ENCODE assay signal across 11 mouse cellular contexts in the genomic region with DNA sequence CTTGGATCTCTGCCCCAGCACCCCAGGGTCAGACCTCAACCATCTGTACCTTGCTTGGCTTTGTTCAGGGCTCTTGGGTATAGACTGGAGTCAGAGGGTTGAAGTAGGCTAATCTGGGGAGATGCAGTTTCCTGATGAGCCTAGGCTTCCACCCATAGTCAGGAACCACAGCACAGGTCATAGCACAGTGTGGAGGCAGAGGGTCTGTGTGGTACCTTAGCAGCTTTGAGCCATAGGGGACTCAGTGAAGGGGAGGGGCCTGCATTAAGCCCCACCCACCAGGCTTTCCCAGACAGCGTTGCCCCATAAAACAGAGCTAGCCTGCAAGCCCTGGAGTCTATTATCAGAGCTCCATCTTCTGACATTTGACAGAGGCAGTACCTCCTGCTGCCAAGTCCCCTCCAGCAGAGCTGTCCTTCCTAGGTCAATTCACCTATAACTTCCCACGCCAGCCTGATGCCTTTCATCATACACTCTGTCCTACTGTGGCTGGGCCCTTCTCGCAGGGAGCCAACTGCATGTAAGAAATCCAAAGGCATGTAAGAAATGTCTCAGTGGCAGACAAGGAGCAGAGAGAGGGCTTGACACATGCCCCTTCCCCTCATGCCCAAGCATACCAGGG. TPM values are rescaled to one million over a fixed set of nuclear protein-coding genes. Genes with fewer than 3 reads are reported as not detected.
DNase-seq lines count a peak whose midpoint lies in the region; ATAC-seq and TF ChIP-seq lines count a peak whose summit lies in the region.
"Had no signal": no experiment of that assay in that cellular context is flagged by ENCODE, and none has a peak within 500 bp of the region (broad histone marks: within the 10 kb centered on the region; RNA-seq: fewer than 3 reads in every experiment).

No protein-coding gene starts in this region.

- H3K27me3 ChIP-seq in hindbrain, embryonic 15.5 days, result 0 out of 2 replicates have a peak, but pooled peaks cover 2% of the 10 kb centered on the region
- H3K27me3 ChIP-seq in midbrain, postnatal 0 days (ENCODE audit: insufficient read depth, low read length), result no peaks in the 10 kb centered on the region
- H3K27me3 ChIP-seq in liver, postnatal 0 days (ENCODE audit: insufficient read depth, low read length), result no peaks in the 10 kb centered on the region

- H3K4me3 ChIP-seq in hindbrain, embryonic 15.5 days, result no peak overlapping the region
- no peak overlapping the region for H3K4me3 ChIP-seq in midbrain, postnatal 0 days (ENCODE audit: low read depth, low read length)
- no peak overlapping the region for H3K4me3 ChIP-seq in liver, postnatal 0 days (ENCODE audit: low read depth, low read length)

- no peak for TF ChIP-seq EP300 in liver, postnatal 0 days (IDR thresholded peaks at IDR 0.05; ENCODE audit: low read depth)

- H3K27ac ChIP-seq in hindbrain, embryonic 15.5 days (replicated peaks), result peak overlapping the region; percentile 66
- H3K27ac ChIP-seq in midbrain, postnatal 0 days (ENCODE audit: low read depth, low read length), result no peak overlapping the region
- no peak overlapping the region for H3K27ac ChIP-seq in liver, postnatal 0 days (ENCODE audit: low read depth)

- WGBS in hindbrain, embryonic 15.5 days, result 44% methylated on average over 3 of the region's 3 CpGs
- WGBS in midbrain, postnatal 0 days, result 64% methylated on average over 3 of the region's 3 CpGs
- 65% methylated on average over 3 of the region's 3 CpGs for WGBS in liver, postnatal 0 days (ENCODE audit: insufficient replicate concordance)

- ATAC-seq in frontal cortex, adult (ENCODE audit: low TSS enrichment), result peak; percentile 38; the same call in 1 of the 2 replicates
- ATAC-seq in hindbrain, embryonic 15.5 days (ENCODE audit: low FRiP score, low read depth), result no peak
- ATAC-seq in midbrain, postnatal 0 days (ENCODE audit: low FRiP score), result no peak
- ATAC-seq in liver, postnatal 0 days, result no peak

- H3K9ac ChIP-seq in hindbrain, embryonic 15.5 days, result no peak overlapping the region
- 0 out of 2 replicates have a peak overlapping the region, but pooled peaks have one; percentile 5 for H3K9ac ChIP-seq in midbrain, postnatal 0 days (replicated peaks; ENCODE audit: low read length, poor library complexity, severe bottlenecking)
- H3K9ac ChIP-seq in liver, postnatal 0 days (replicated peaks), result no peak overlapping the region

- H3K9me3 ChIP-seq in hindbrain, embryonic 15.5 days, result no peaks in the 10 kb centered on the region
- H3K9me3 ChIP-seq in midbrain, postnatal 0 days (ENCODE audit: low read length), result no peaks in the 10 kb centered on the region
- no peaks in the 10 kb centered on the region for H3K9me3 ChIP-seq in liver, postnatal 0 days (ENCODE audit: low read length)

- no peaks in the 10 kb centered on the region for H3K36me3 ChIP-seq in hindbrain, embryonic 15.5 days
- no peaks in the 10 kb centered on the region for H3K36me3 ChIP-seq in midbrain, postnatal 0 days (ENCODE audit: insufficient read depth, low read length)
- no peaks in the 10 kb centered on the region for H3K36me3 ChIP-seq in liver, postnatal 0 days (replicated peaks; ENCODE audit: insufficient read depth, low read length)

- H3K4me2 ChIP-seq in hindbrain, embryonic 15.5 days, result 0 out of 2 replicates have a peak overlapping the region, but pooled peaks have one; percentile 2
- H3K4me2 ChIP-seq in midbrain, postnatal 0 days (ENCODE audit: low read depth, low read length, poor library complexity, severe bottlenecking), result no peak overlapping the region
- no peak overlapping the region for H3K4me2 ChIP-seq in liver, postnatal 0 days (ENCODE audit: low read depth, low read length)

- no peak for TF ChIP-seq CTCF in midbrain, postnatal 0 days (IDR thresholded peaks at IDR 0.05)
- TF ChIP-seq CTCF in liver, postnatal 0 days (IDR thresholded peaks at IDR 0.05; ENCODE audit: low read depth), result no peak

- DNase-seq in frontal cortex, adult 2 months (ENCODE audit: extremely low spot score in 1 of 2, low spot score in 1 of 2), result no peak
- peak; percentile 84 for DNase-seq in fat pad, adult 2 months (ENCODE audit: extremely low read depth, low read depth, low spot score)
- DNase-seq in midbrain, postnatal 0 days (ENCODE audit: low spot score), result no peak
- DNase-seq in right cerebral cortex, postnatal 25 days, result no peak
- no peak for DNase-seq in adrenal gland, adult (ENCODE audit: inconsistent age in 2 of 2, low spot score in 1 of 2)
- no peak for DNase-seq in liver, postnatal 0 days
- DNase-seq: adrenal gland, postnatal 36 days; kidney, adult 8-10 months had no signal

- H3K4me1 ChIP-seq in hindbrain, embryonic 15.5 days (replicated peaks), result peaks cover 42% of the 10 kb centered on the region
- H3K4me1 ChIP-seq in midbrain, postnatal 0 days (ENCODE audit: insufficient read depth, low read length), result peaks cover 9% of the 10 kb centered on the region; the same call in 1 of the 2 replicates
- no peaks in the 10 kb centered on the region for H3K4me1 ChIP-seq in liver, postnatal 0 days (ENCODE audit: insufficient read depth)

RNA-seq across cellular contexts. Expression of gene A530016L24Rik, which starts 54.5 kb away (rescaled TPM):
- polyA plus RNA-seq in frontal cortex, adult 2 months (2012; rRNA removed), result 0.04 TPM in 2 replicates
- polyA plus RNA-seq in hindbrain, embryonic 15.5 days (2015; fragmentation: Nextera tagmentation; extraction: Ambion mirVana), result 0.09 and 0.18 TPM in 2 replicates
- 0.05 TPM in 1 of 2 replicates, not detected in the other for total RNA-seq in midbrain, postnatal 0 days (2014; rRNA removed)
- 0.05 TPM in 1 of 2 replicates, not detected in the other for polyA plus RNA-seq in midbrain, postnatal 0 days (2015; fragmentation: Nextera tagmentation; extraction: Ambion mirVana)
- polyA plus RNA-seq in liver, postnatal 0 days (2015; fragmentation: Nextera tagmentation; extraction: Ambion mirVana), result 0.06 TPM in 1 of 2 replicates, not detected in the other
- total RNA-seq: neutrophil, adult 5-6 weeks had no signal
